Mouse (Mus musculus): ENCODE results near the gene Ece1. TPM values are rescaled to one million over a fixed set of nuclear protein-coding genes. Genes with fewer than 3 reads are reported as not detected.
A peak's percentile ranks its signal among the peaks of the same experiment; 100 is the strongest.

The Ece1 gene
- polyA plus RNA-seq, 1 experiment from 2014 or later = 62.1 TPM

GRCm38 (mm10) chr4:137927741-137928535, 65.9 kb downstream of the Ece1 start:
- Histone ChIP-seq H3K9me3 (ENCODE audit: control insufficient read depth, low read length) (no peaks in the 10 kb centered on the region), H3K36me3 (ENCODE audit: control insufficient read depth, insufficient read depth, low read length) (peaks cover 39% of the 10 kb centered on the region), H3K27ac (replicated peaks; ENCODE audit: low read depth, low read length) (peak overlapping the region; percentile 2; the same call in 1 of the 2 replicates), H3K4me1 (ENCODE audit: control insufficient read depth, insufficient read depth, low read length) (peaks cover 46% of the 10 kb centered on the region), H3K4me3 (ENCODE audit: low read depth, low read length) (no peak overlapping the region), H3K27me3 (replicated peaks; ENCODE audit: control insufficient read depth, insufficient read depth, low read length) (no peaks in the 10 kb centered on the region), H3K4me2 (ENCODE audit: low read depth, low read length) (no peak overlapping the region), H3K9ac (ENCODE audit: low read depth, low read length) (no peak overlapping the region)
- ATAC-seq (ENCODE audit: low read depth) = no peak
- WGBS = 83% methylated on average over 12 of the region's 12 CpGs
- DNase-seq (ENCODE audit: low spot score) = no peak

GRCm38 (mm10) chr4:137928813-137929212, 66.8 kb downstream of the Ece1 start:
- WGBS = 73% methylated on average over 1 of the region's 1 CpGs
- H3K9ac ChIP-seq (ENCODE audit: low read depth, low read length) = no peak overlapping the region

GRCm38 (mm10) chr4:137929341-137930016, 67.4 kb downstream of the Ece1 start:
- DNase-seq (ENCODE audit: low spot score) (peak; percentile 43), ATAC-seq (ENCODE audit: low read depth) (no peak; the same call in 1 of the 2 replicates)
- Histone ChIP-seq H3K4me3 (ENCODE audit: low read depth, low read length) (no peak overlapping the region), H3K9ac (ENCODE audit: low read depth, low read length) (no peak overlapping the region), H3K27ac (replicated peaks; ENCODE audit: low read depth, low read length) (peak overlapping the region; percentile 91), H3K36me3 (ENCODE audit: control insufficient read depth, insufficient read depth, low read length) (peaks cover 38% of the 10 kb centered on the region), H3K4me1 (ENCODE audit: control insufficient read depth, insufficient read depth, low read length) (peaks cover 46% of the 10 kb centered on the region), H3K4me2 (ENCODE audit: low read depth, low read length) (no peak overlapping the region), H3K9me3 (ENCODE audit: control insufficient read depth, low read length) (no peaks in the 10 kb centered on the region), H3K27me3 (replicated peaks; ENCODE audit: control insufficient read depth, insufficient read depth, low read length) (no peaks in the 10 kb centered on the region)
- 58% methylated on average over 15 of the region's 15 CpGs for WGBS

More at GRCm38 (mm10) chr4:137928813-137929212, 66.8 kb downstream of the Ece1 start:
- H3K36me3 ChIP-seq (ENCODE audit: control insufficient read depth, insufficient read depth, low read length) = peaks cover 39% of the 10 kb centered on the region
- no peak overlapping the region for H3K4me3 ChIP-seq (ENCODE audit: low read depth, low read length)
- H3K4me1 ChIP-seq (ENCODE audit: control insufficient read depth, insufficient read depth, low read length) = peaks cover 46% of the 10 kb centered on the region
- no peak for ATAC-seq (ENCODE audit: low read depth)
- DNase-seq (ENCODE audit: low spot score) = no peak
- no peaks in the 10 kb centered on the region for H3K27me3 ChIP-seq (replicated peaks; ENCODE audit: control insufficient read depth, insufficient read depth, low read length)
- H3K4me2 ChIP-seq (ENCODE audit: low read depth, low read length) = no peak overlapping the region
- no peaks in the 10 kb centered on the region for H3K9me3 ChIP-seq (ENCODE audit: control insufficient read depth, low read length)
- H3K27ac ChIP-seq (replicated peaks; ENCODE audit: low read depth, low read length) = peak overlapping the region; percentile 2; the same call in 1 of the 2 replicates

- H3K4me1 ChIP-seq (ENCODE audit: control insufficient read depth, insufficient read depth, low read length) = peaks cover 46% of the 10 kb centered on the region
These were observed 68.5 kb downstream of the Ece1 start for GRCm38 (mm10) chr4:137930500-137931008.

GRCm38 (mm10) chr4:137931009-137931757, 69.1 kb downstream of the Ece1 start:
- Histone ChIP-seq H3K27ac (replicated peaks; ENCODE audit: low read depth, low read length) (peak overlapping the region; percentile 91), H3K4me2 (ENCODE audit: low read depth, low read length) (peak overlapping the region; percentile 21), H3K36me3 (ENCODE audit: control insufficient read depth, insufficient read depth, low read length) (peaks cover 45% of the 10 kb centered on the region), H3K9ac (ENCODE audit: low read depth, low read length) (0 out of 2 replicates have a peak overlapping the region, but pooled peaks have one; percentile 36), H3K9me3 (ENCODE audit: control insufficient read depth, low read length) (no peaks in the 10 kb centered on the region), H3K4me3 (ENCODE audit: low read depth, low read length) (no peak overlapping the region), H3K4me1 (ENCODE audit: control insufficient read depth, insufficient read depth, low read length) (peaks cover 46% of the 10 kb centered on the region), H3K27me3 (replicated peaks; ENCODE audit: control insufficient read depth, insufficient read depth, low read length) (no peaks in the 10 kb centered on the region)
- 18% methylated on average over 18 of the region's 18 CpGs for WGBS
- DNase-seq (ENCODE audit: low spot score) = peak; percentile 96
- ATAC-seq (ENCODE audit: low read depth) = peak; percentile 81

More at GRCm38 (mm10) chr4:137930500-137931008, 68.5 kb downstream of the Ece1 start:
- H3K4me2 ChIP-seq (ENCODE audit: low read depth, low read length) = peak overlapping the region; percentile 21
- ATAC-seq (ENCODE audit: low read depth) (peak; percentile 31), DNase-seq (ENCODE audit: low spot score) (no peak)
- no peaks in the 10 kb centered on the region for H3K9me3 ChIP-seq (ENCODE audit: control insufficient read depth, low read length)
- H3K27ac ChIP-seq (replicated peaks; ENCODE audit: low read depth, low read length) = peak overlapping the region; percentile 91
- 11% methylated on average over 9 of the region's 9 CpGs for WGBS
- H3K27me3 ChIP-seq (replicated peaks; ENCODE audit: control insufficient read depth, insufficient read depth, low read length) = no peaks in the 10 kb centered on the region
- H3K4me3 ChIP-seq (ENCODE audit: low read depth, low read length) = no peak overlapping the region
- H3K36me3 ChIP-seq (ENCODE audit: control insufficient read depth, insufficient read depth, low read length) = peaks cover 47% of the 10 kb centered on the region
- no peak overlapping the region for H3K9ac ChIP-seq (ENCODE audit: low read depth, low read length)

GRCm38 (mm10) chr4:137932554-137933178, 70.6 kb downstream of the Ece1 start:
- Histone ChIP-seq H3K36me3 (ENCODE audit: control insufficient read depth, insufficient read depth, low read length) (peaks cover 45% of the 10 kb centered on the region), H3K4me1 (ENCODE audit: control insufficient read depth, insufficient read depth, low read length) (peaks cover 44% of the 10 kb centered on the region)

GRCm38 (mm10) chr4:137933328-137933727, 71.3 kb downstream of the Ece1 start:
- H3K27me3 ChIP-seq (replicated peaks; ENCODE audit: control insufficient read depth, insufficient read depth, low read length) = no peaks in the 10 kb centered on the region
- peaks cover 38% of the 10 kb centered on the region for H3K4me1 ChIP-seq (ENCODE audit: control insufficient read depth, insufficient read depth, low read length)
- H3K4me3 ChIP-seq (ENCODE audit: low read depth, low read length) = no peak overlapping the region
- WGBS = 68% methylated on average over 5 of the region's 5 CpGs
- no peak for DNase-seq (ENCODE audit: low spot score)
- 0 out of 2 replicates have a peak overlapping the region, but pooled peaks have one; percentile 8 for H3K27ac ChIP-seq (replicated peaks; ENCODE audit: low read depth, low read length)
- H3K36me3 ChIP-seq (ENCODE audit: control insufficient read depth, insufficient read depth, low read length) = peaks cover 45% of the 10 kb centered on the region
- H3K9ac ChIP-seq (ENCODE audit: low read depth, low read length) = no peak overlapping the region
- no peaks in the 10 kb centered on the region for H3K9me3 ChIP-seq (ENCODE audit: control insufficient read depth, low read length)
- H3K4me2 ChIP-seq (ENCODE audit: low read depth, low read length) = no peak overlapping the region
- no peak for ATAC-seq (ENCODE audit: low read depth)

More at GRCm38 (mm10) chr4:137932554-137933178, 70.6 kb downstream of the Ece1 start:
- H3K4me2 ChIP-seq (ENCODE audit: low read depth, low read length) = no peak overlapping the region
- WGBS = 50% methylated on average over 6 of the region's 6 CpGs
- ATAC-seq (ENCODE audit: low read depth) (no peak), DNase-seq (ENCODE audit: low spot score) (peak; percentile 63)
- H3K27ac ChIP-seq (replicated peaks; ENCODE audit: low read depth, low read length) = peak overlapping the region; percentile 62
- no peaks in the 10 kb centered on the region for H3K9me3 ChIP-seq (ENCODE audit: control insufficient read depth, low read length)
- H3K4me3 ChIP-seq (ENCODE audit: low read depth, low read length) = no peak overlapping the region
- H3K9ac ChIP-seq (ENCODE audit: low read depth, low read length) = no peak overlapping the region
- H3K27me3 ChIP-seq (replicated peaks; ENCODE audit: control insufficient read depth, insufficient read depth, low read length) = no peaks in the 10 kb centered on the region

- WGBS = 94% methylated on average over 3 of the region's 4 CpGs
- H3K36me3 ChIP-seq (ENCODE audit: control insufficient read depth, insufficient read depth, low read length) = peaks cover 65% of the 10 kb centered on the region
These were observed 74.1 kb downstream of the Ece1 start for GRCm38 (mm10) chr4:137936134-137936533.

More at GRCm38 (mm10) chr4:137936134-137936533, 74.1 kb downstream of the Ece1 start:
- Histone ChIP-seq H3K27me3 (replicated peaks; ENCODE audit: control insufficient read depth, insufficient read depth, low read length) (no peaks in the 10 kb centered on the region), H3K4me1 (ENCODE audit: control insufficient read depth, insufficient read depth, low read length) (peaks cover 16% of the 10 kb centered on the region), H3K4me3 (ENCODE audit: low read depth, low read length) (no peak overlapping the region), H3K9ac (ENCODE audit: low read depth, low read length) (no peak overlapping the region), H3K4me2 (ENCODE audit: low read depth, low read length) (no peak overlapping the region), H3K27ac (replicated peaks; ENCODE audit: low read depth, low read length) (no peak overlapping the region), H3K9me3 (ENCODE audit: control insufficient read depth, low read length) (no peaks in the 10 kb centered on the region)
- DNase-seq (ENCODE audit: low spot score) (no peak), ATAC-seq (ENCODE audit: low read depth) (no peak)
